Mouse (Mus musculus): ENCODE results near the gene Lce3f.

- TF ChIP-seq CTCF (conservative IDR thresholded peaks at IDR 0.05; ENCODE audit: low read length) (no peak), NANOG (IDR thresholded peaks at IDR 0.05; ENCODE audit: borderline replicate concordance, low read length) (no peak)
Observed at GRCm38 (mm10) chr3:93023411-93024184, 31.6 kb downstream of the Lce3f start.
